In genomic region chr1:76336011-76336410, GRCm38 (mm10) we compare ENCODE assay signal across 21 mouse cellular contexts.
DNase-seq lines count a peak whose midpoint lies in the region; TF ChIP-seq lines count a peak whose summit lies in the region.
"Had no signal": no experiment of that assay in that cellular context is flagged by ENCODE, and none has a peak within 500 bp of the region (broad histone marks: within the 10 kb centered on the region; RNA-seq: fewer than 3 reads in every experiment).

No protein-coding gene starts in this region.

- H3K4me1 ChIP-seq in forebrain, embryonic 10.5 days: no peaks in the 10 kb centered on the region
- H3K4me1 ChIP-seq: heart, embryonic 12.5 days; heart, embryonic 15.5 days; hindbrain, embryonic 10.5 days; hindbrain, embryonic 13.5 days had no signal

- no peaks in the 10 kb centered on the region for H3K9me3 ChIP-seq in forebrain, embryonic 10.5 days
- H3K9me3 ChIP-seq: heart, embryonic 15.5 days; hindbrain, embryonic 10.5 days; hindbrain, embryonic 13.5 days had no signal

- no peaks in the 10 kb centered on the region for H3K27me3 ChIP-seq in forebrain, embryonic 10.5 days (ENCODE audit: poor library complexity, severe bottlenecking)
- H3K27me3 ChIP-seq: heart, embryonic 12.5 days; heart, embryonic 15.5 days; hindbrain, embryonic 13.5 days had no signal

- no peaks in the 10 kb centered on the region for H3K36me3 ChIP-seq in forebrain, embryonic 10.5 days (replicated peaks)
- H3K36me3 ChIP-seq: heart, embryonic 12.5 days; heart, embryonic 15.5 days; hindbrain, embryonic 10.5 days; hindbrain, embryonic 13.5 days had no signal

- H3K4me3 ChIP-seq in layer of hippocampus, adult 2 months: no peak overlapping the region
- no peak overlapping the region for H3K4me3 ChIP-seq in forebrain, embryonic 10.5 days
- H3K4me3 ChIP-seq: gastrocnemius, adult 2 months; heart, embryonic 12.5 days; heart, embryonic 15.5 days; hindbrain, embryonic 10.5 days; hindbrain, embryonic 13.5 days had no signal

- H3K27ac ChIP-seq in layer of hippocampus, adult 2 months: peak overlapping the region; percentile 52; the same call in 1 of the 2 replicates
- H3K27ac ChIP-seq in forebrain, embryonic 10.5 days: no peak overlapping the region
- H3K27ac ChIP-seq: gastrocnemius, adult 2 months; heart, embryonic 15.5 days; hindbrain, embryonic 10.5 days; hindbrain, embryonic 13.5 days had no signal

- TF ChIP-seq CTCF in layer of hippocampus, adult 2 months (conservative IDR thresholded peaks at IDR 0.05): no peak

- DNase-seq in brain, adult 2 months (ENCODE audit: low read depth, low spot score): peak; percentile 14
- DNase-seq in layer of hippocampus, adult 2 months (ENCODE audit: low spot score in 2 of 2): peak; percentile 27 to 46
- peak; percentile 69 for DNase-seq in layer of hippocampus, adult 9-11 months
- DNase-seq in forebrain, embryonic 10.5 days (ENCODE audit: extremely low spot score, low spot score): no peak
- DNase-seq in heart, adult 11 months: no peak
- no peak for DNase-seq in neural tube, embryonic 10.5 days (ENCODE audit: extremely low spot score, low spot score)
- DNase-seq: adrenal gland, adult 2 months; adrenal gland, postnatal 14 days; cerebellum, adult 18-20 months; cerebellum, adult 9-10 months; cerebellum, postnatal 14 days; forebrain, postnatal 0 days; gastrocnemius, adult 2 months; gastrocnemius, postnatal 14 days; heart, adult 18-20 months; heart, postnatal 10 days; heart, postnatal 36 days had no signal

Comparison
In these comparisons a context has a peak if more than half of its experiments do, and no peak if none do; other contexts are left out.
1. DNase-seq: peak in brain, adult 2 months (single experiment), layer of hippocampus, adult 2 months (2 of 2) and layer of hippocampus, adult 9-11 months (single experiment); none in forebrain, embryonic 10.5 days (single experiment), heart, adult 11 months (single experiment) and neural tube, embryonic 10.5 days (single experiment).